Mouse (Mus musculus): ENCODE measurements around the gene H1f0. TPM values are rescaled to one million over a fixed set of nuclear protein-coding genes. Genes with fewer than 3 reads are reported as not detected.

H1f0 gene
- total RNA-seq, 2 experiments from 2014 or later, result 74.4 to 86.9 TPM

GRCm38 (mm10) chr15:79066276-79066675 is 38.0 kb downstream of the H1f0 start:
- no peak for DNase-seq (ENCODE audit: low spot score)

GRCm38 (mm10) chr15:79067631-79068030 is 39.4 kb downstream of the H1f0 start:
- no peak for DNase-seq (ENCODE audit: low spot score)

GRCm38 (mm10) chr15:79068416-79068815 is 40.2 kb downstream of the H1f0 start:
- no peak for DNase-seq (ENCODE audit: low spot score)

- DNase-seq (ENCODE audit: low spot score), result peak; percentile 44
Observed at GRCm38 (mm10) chr15:79071117-79072039, 43.1 kb downstream of the H1f0 start.

- no peak for DNase-seq (ENCODE audit: low spot score)
Observed at GRCm38 (mm10) chr15:79073752-79074151, 45.5 kb downstream of the H1f0 start.

- DNase-seq (ENCODE audit: low spot score), result no peak
Observed at GRCm38 (mm10) chr15:79074446-79074845, 46.2 kb downstream of the H1f0 start.

- DNase-seq (ENCODE audit: low spot score), result peak; percentile 90
Observed at GRCm38 (mm10) chr15:79074913-79075532, 46.8 kb downstream of the H1f0 start, which contains the start of gene Eif3l. Gene Eif3l, plus strand, starts transcription at chr15:79075179.

GRCm38 (mm10) chr15:79075658-79076365 is 47.6 kb downstream of the H1f0 start:
- no peak for DNase-seq (ENCODE audit: low spot score)

GRCm38 (mm10) chr15:79079567-79079966 is 51.3 kb downstream of the H1f0 start:
- DNase-seq (ENCODE audit: low spot score), result no peak

Small RNA genes lying within 50 kb of the gene (microRNA-seq; reads per million reads assigned to microRNA genes)
- not detected for gene Mir6956

Other genes with a start within 250 kb of the H1f0 start
- gene Card10, start 225.4 kb upstream of the H1f0 start, total RNA-seq (2021), result 1 to 10 TPM; 4.1 to 6.5 TPM
- 1 to 10 TPM; 5.2 to 9.5 TPM for gene Cdc42ep1, start 185.8 kb upstream of the H1f0 start, total RNA-seq (2021)
- not detected for gene Lgals2, start 172.9 kb upstream of the H1f0 start, total RNA-seq (2021)
- gene Gga1, start 151.3 kb upstream of the H1f0 start, total RNA-seq (2021), result 10 to 100 TPM; 42.8 to 46.6 TPM
- gene Gm49510, start 128.8 kb upstream of the H1f0 start, total RNA-seq (2021), result not detected
- 1 to 10 TPM; 1.0 to 1.9 TPM for gene Sh3bp1, start 128.7 kb upstream of the H1f0 start, total RNA-seq (2021)
- gene Pdxp, start 114.5 kb upstream of the H1f0 start, total RNA-seq (2021), result 1 to 10 TPM; 1.3 to 1.9 TPM
- 100 to 1,000 TPM; 229 to 364 TPM for gene Lgals1, start 101.7 kb upstream of the H1f0 start, total RNA-seq (2021)
- 10 to 100 TPM; 26.4 to 29.1 TPM for gene Nol12, start 93.5 kb upstream of the H1f0 start, total RNA-seq (2021)
- gene Triobp, start 80.7 kb upstream of the H1f0 start, total RNA-seq (2021), result 10 to 100 TPM; 38.8 to 40.7 TPM
- not detected for gene Galr3, start 13.4 kb downstream of the H1f0 start, total RNA-seq (2021)
- gene Ankrd54, start 34.4 kb downstream of the H1f0 start, total RNA-seq (2021), result 1 to 10 TPM; 4.1 to 4.5 TPM
- 10 to 100 TPM; 52.6 to 54.1 TPM for gene Eif3l, start 46.7 kb downstream of the H1f0 start, total RNA-seq (2021)
- 10 to 100 TPM; 10.3 to 10.8 TPM for gene Micall1, start 80.4 kb downstream of the H1f0 start, total RNA-seq (2021)
- 10 to 100 TPM; 69.3 to 76.8 TPM for gene Polr2f, start 112.6 kb downstream of the H1f0 start, total RNA-seq (2021)
- gene 1700088E04Rik, start 112.8 kb downstream of the H1f0 start, total RNA-seq (2021), result 1 to 10 TPM; 1.1 to 1.2 TPM
- 1 to 10 TPM; 1.0 to 1.3 TPM for gene Sox10, start 136.8 kb downstream of the H1f0 start, total RNA-seq (2021)
- gene Pick1, start 200.7 kb downstream of the H1f0 start, total RNA-seq (2021), result 10 to 100 TPM; 33.7 to 34.8 TPM
- under 1 TPM; 0.55 to 0.69 TPM for gene Gm49486, start 200.9 kb downstream of the H1f0 start, total RNA-seq (2021)
- gene Slc16a8, start 226.3 kb downstream of the H1f0 start, total RNA-seq (2021), result under 1 TPM; 0.53 to 0.69 TPM

All from gastrocnemius, adult 18-20 months (tissue).